Mouse (Mus musculus): ENCODE measurements around the gene Lce1c.

GRCm38 (mm10) chr3:92639854-92640253 lies 39.2 kb upstream of the Lce1c start:
- no peak for TF ChIP-seq CTCF (conservative IDR thresholded peaks at IDR 0.05 in 1 of 2, IDR thresholded peaks at IDR 0.05 in 1 of 2; ENCODE audit: low read depth in 2 of 2, low read length in 2 of 2)
- TF ChIP-seq JUND (conservative IDR thresholded peaks at IDR 0.05; ENCODE audit: low read depth, low read length) = no peak
- no peak for TF ChIP-seq ZMIZ1 (IDR thresholded peaks at IDR 0.05; ENCODE audit: low read depth, low read length)
- no peak for TF ChIP-seq POLR2A (IDR thresholded peaks at IDR 0.05; ENCODE audit: low read depth, low read length)
- TF ChIP-seq JUN (IDR thresholded peaks at IDR 0.05; ENCODE audit: insufficient read depth, low read depth, low read length) = no peak
- no peak for TF ChIP-seq MEF2A (IDR thresholded peaks at IDR 0.05; ENCODE audit: borderline replicate concordance, low read depth, low read length)
- TF ChIP-seq EP300 (IDR thresholded peaks at IDR 0.05; ENCODE audit: low read length) = no peak
- TF ChIP-seq TBP (conservative IDR thresholded peaks at IDR 0.05; ENCODE audit: low read depth, low read length) = no peak
- TF ChIP-seq USF1 (IDR thresholded peaks at IDR 0.05; ENCODE audit: low read depth, low read length) = no peak
- no peak for TF ChIP-seq CHD2 (IDR thresholded peaks at IDR 0.05; ENCODE audit: low read length)
